ENCODE assay signal across 14 mouse cellular contexts in the genomic region with DNA sequence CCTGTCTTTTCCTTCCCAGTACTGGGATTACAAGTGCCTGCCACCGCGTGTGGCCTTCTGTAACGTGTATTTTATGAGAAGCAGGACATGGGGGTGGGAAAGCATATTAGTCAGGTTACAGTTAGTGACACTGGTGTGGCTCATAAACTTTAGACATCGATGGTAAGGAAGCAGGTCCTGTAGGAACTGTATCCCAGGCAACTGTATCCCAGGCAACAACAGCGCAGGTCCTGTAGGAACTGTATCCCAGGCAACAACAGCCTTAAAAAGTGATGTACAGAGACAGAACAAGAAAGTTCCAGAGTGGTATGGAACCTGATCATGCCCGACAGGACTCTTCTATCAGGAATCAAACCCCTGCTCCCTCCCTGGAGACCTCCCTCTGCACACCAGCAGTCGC. TPM values are rescaled to one million over a fixed set of nuclear protein-coding genes. Genes with fewer than 3 reads are reported as not detected.
A peak's percentile ranks its signal among the peaks of the same experiment; 100 is the strongest.
DNase-seq lines count a peak whose midpoint lies in the region; ATAC-seq lines count a peak whose summit lies in the region.
"Had no signal": no experiment of that assay in that cellular context is flagged by ENCODE, and none has a peak within 500 bp of the region (broad histone marks: within the 10 kb centered on the region; RNA-seq: fewer than 3 reads in every experiment).

No protein-coding gene starts in this region.

- H3K27me3 ChIP-seq in hindbrain, embryonic 13.5 days, result no peaks in the 10 kb centered on the region
- H3K27me3 ChIP-seq in hindbrain, embryonic 11.5 days (ENCODE audit: control insufficient read depth, insufficient read depth, low read length), result no peaks in the 10 kb centered on the region
- H3K27me3 ChIP-seq in midbrain, embryonic 13.5 days, result no peaks in the 10 kb centered on the region
- no peaks in the 10 kb centered on the region for H3K27me3 ChIP-seq in midbrain, embryonic 16.5 days (ENCODE audit: control insufficient read depth, insufficient read depth, low read depth, low read length)
- no peaks in the 10 kb centered on the region for H3K27me3 ChIP-seq in limb, embryonic 13.5 days
- H3K27me3 ChIP-seq: embryonic facial prominence, embryonic 12.5 days had no signal

- ATAC-seq in hindbrain, embryonic 13.5 days (ENCODE audit: low FRiP score), result no peak
- no peak for ATAC-seq in hindbrain, embryonic 11.5 days (ENCODE audit: low FRiP score)
- ATAC-seq in midbrain, embryonic 13.5 days, result peak; percentile 59; the same call in 1 of the 2 replicates
- ATAC-seq in midbrain, embryonic 16.5 days, result no peak; the same call in 1 of the 2 replicates
- no peak for ATAC-seq in limb, embryonic 13.5 days (ENCODE audit: low FRiP score, low read depth)
- no peak for ATAC-seq in granulocyte monocyte progenitor cell, adult 5-6 weeks (replicated peaks; ENCODE audit: poor library complexity, severe bottlenecking)

- WGBS in hindbrain, embryonic 13.5 days, result 65% methylated on average over 7 of the region's 7 CpGs
- WGBS in hindbrain, embryonic 11.5 days, result 77% methylated on average over 7 of the region's 7 CpGs
- 70% methylated on average over 7 of the region's 7 CpGs for WGBS in midbrain, embryonic 13.5 days
- WGBS in midbrain, embryonic 16.5 days, result 62% methylated on average over 7 of the region's 7 CpGs
- 47% methylated on average over 7 of the region's 7 CpGs for WGBS in limb, embryonic 13.5 days

- no peak overlapping the region for H3K4me3 ChIP-seq in hindbrain, embryonic 13.5 days
- H3K4me3 ChIP-seq in hindbrain, embryonic 11.5 days (ENCODE audit: low read depth, low read length), result no peak overlapping the region
- H3K4me3 ChIP-seq in midbrain, embryonic 13.5 days (replicated peaks), result no peak overlapping the region
- H3K4me3 ChIP-seq in midbrain, embryonic 16.5 days (ENCODE audit: low read depth, low read length), result no peak overlapping the region
- no peak overlapping the region for H3K4me3 ChIP-seq in limb, embryonic 13.5 days
- H3K4me3 ChIP-seq: embryonic facial prominence, embryonic 12.5 days had no signal

- H3K4me1 ChIP-seq in hindbrain, embryonic 13.5 days (replicated peaks), result peaks cover 36% of the 10 kb centered on the region
- no peaks in the 10 kb centered on the region for H3K4me1 ChIP-seq in hindbrain, embryonic 11.5 days (replicated peaks; ENCODE audit: control insufficient read depth, insufficient read depth, low read length)
- peaks cover 22% of the 10 kb centered on the region for H3K4me1 ChIP-seq in midbrain, embryonic 13.5 days (replicated peaks)
- H3K4me1 ChIP-seq in midbrain, embryonic 16.5 days (ENCODE audit: control insufficient read depth, insufficient read depth, low read length), result peaks cover 21% of the 10 kb centered on the region
- peaks cover 55% of the 10 kb centered on the region for H3K4me1 ChIP-seq in limb, embryonic 13.5 days

- 0 out of 2 replicates have a peak overlapping the region, but pooled peaks have one; percentile 45 for H3K27ac ChIP-seq in hindbrain, embryonic 13.5 days
- no peak overlapping the region for H3K27ac ChIP-seq in hindbrain, embryonic 11.5 days (ENCODE audit: low read depth, low read length)
- H3K27ac ChIP-seq in midbrain, embryonic 13.5 days, result no peak overlapping the region
- H3K27ac ChIP-seq in midbrain, embryonic 16.5 days (ENCODE audit: low read length), result no peak overlapping the region; the same call in 1 of the 2 replicates
- H3K27ac ChIP-seq in limb, embryonic 13.5 days, result 0 out of 2 replicates have a peak overlapping the region, but pooled peaks have one; percentile 12
- H3K27ac ChIP-seq: embryonic facial prominence, embryonic 12.5 days had no signal

- no peaks in the 10 kb centered on the region for H3K9me3 ChIP-seq in hindbrain, embryonic 13.5 days
- no peaks in the 10 kb centered on the region for H3K9me3 ChIP-seq in hindbrain, embryonic 11.5 days (ENCODE audit: control insufficient read depth, low read length)
- H3K9me3 ChIP-seq in midbrain, embryonic 13.5 days, result no peaks in the 10 kb centered on the region
- no peaks in the 10 kb centered on the region for H3K9me3 ChIP-seq in midbrain, embryonic 16.5 days (replicated peaks; ENCODE audit: control insufficient read depth, low read length, poor library complexity, severe bottlenecking)
- no peaks in the 10 kb centered on the region for H3K9me3 ChIP-seq in limb, embryonic 13.5 days
- H3K9me3 ChIP-seq: embryonic facial prominence, embryonic 12.5 days; G1E had no signal

- no peak overlapping the region for H3K4me2 ChIP-seq in hindbrain, embryonic 13.5 days
- no peak overlapping the region for H3K4me2 ChIP-seq in hindbrain, embryonic 11.5 days (replicated peaks; ENCODE audit: low read depth, low read length)
- no peak overlapping the region for H3K4me2 ChIP-seq in midbrain, embryonic 13.5 days (replicated peaks)
- no peak overlapping the region for H3K4me2 ChIP-seq in midbrain, embryonic 16.5 days (ENCODE audit: low read length)
- H3K4me2 ChIP-seq in limb, embryonic 13.5 days (replicated peaks), result no peak overlapping the region
- H3K4me2 ChIP-seq: embryonic facial prominence, embryonic 12.5 days; lung, embryonic 14.5 days had no signal

- no peak overlapping the region for H3K9ac ChIP-seq in hindbrain, embryonic 13.5 days
- H3K9ac ChIP-seq in hindbrain, embryonic 11.5 days (ENCODE audit: low read depth, low read length), result no peak overlapping the region
- peak overlapping the region; percentile 10; the same call in 1 of the 2 replicates for H3K9ac ChIP-seq in midbrain, embryonic 13.5 days (replicated peaks)
- no peak overlapping the region for H3K9ac ChIP-seq in midbrain, embryonic 16.5 days (ENCODE audit: low read depth, low read length)
- no peak overlapping the region for H3K9ac ChIP-seq in limb, embryonic 13.5 days
- H3K9ac ChIP-seq: embryonic facial prominence, embryonic 12.5 days; lung, embryonic 14.5 days had no signal

- DNase-seq in hindbrain, embryonic 11.5 days (ENCODE audit: low spot score), result no peak
- peak; percentile 42 for DNase-seq in right cerebral cortex, postnatal 4 days
- DNase-seq: adrenal gland, postnatal 10 days; cerebellum, postnatal 14 days; kidney, postnatal 10 days; liver; lung, embryonic 14.5 days had no signal

- H3K36me3 ChIP-seq in hindbrain, embryonic 13.5 days, result peaks cover 20% of the 10 kb centered on the region
- no peaks in the 10 kb centered on the region for H3K36me3 ChIP-seq in hindbrain, embryonic 11.5 days (ENCODE audit: control insufficient read depth, insufficient read depth, low read length)
- peaks cover 17% of the 10 kb centered on the region for H3K36me3 ChIP-seq in midbrain, embryonic 13.5 days
- peaks cover 10% of the 10 kb centered on the region for H3K36me3 ChIP-seq in midbrain, embryonic 16.5 days (ENCODE audit: control insufficient read depth, insufficient read depth, low read length)
- peaks cover 49% of the 10 kb centered on the region for H3K36me3 ChIP-seq in limb, embryonic 13.5 days
- H3K36me3 ChIP-seq: G1E had no signal

RNA-seq across cellular contexts. Expression of a gene that starts 20.8 kb away (rescaled TPM):
- polyA plus RNA-seq in hindbrain, embryonic 13.5 days (2015; fragmentation: Nextera tagmentation; extraction: Ambion mirVana), result 0.22 and 0.26 TPM in 2 replicates
- polyA plus RNA-seq in hindbrain, embryonic 11.5 days (2014; fragmentation: Nextera tagmentation; extraction: Ambion mirVana), result 0.37 and 0.42 TPM in 2 replicates
- 0.17 and 0.22 TPM in 2 replicates for polyA plus RNA-seq in midbrain, embryonic 13.5 days (2015; fragmentation: Nextera tagmentation; extraction: Ambion mirVana)
- polyA plus RNA-seq in midbrain, embryonic 16.5 days (2015; fragmentation: Nextera tagmentation; extraction: Ambion mirVana), result 0.10 and 0.15 TPM in 2 replicates
- 0.55 and 0.86 TPM in 2 replicates for polyA plus RNA-seq in limb, embryonic 13.5 days (2015; fragmentation: Nextera tagmentation; extraction: Ambion mirVana)
- not detected in 2 replicates for total RNA-seq in granulocyte monocyte progenitor cell, adult 5-6 weeks (2014; fragmentation: Nextera tagmentation)
- not detected in 2 replicates for total RNA-seq in granulocyte monocyte progenitor cell, adult 5-6 weeks (2017)
- polyA plus RNA-seq: G1E had no signal

RNA-seq across cellular contexts. Expression of a gene that starts 31.5 kb away (rescaled TPM):
- polyA plus RNA-seq in hindbrain, embryonic 13.5 days (2015; fragmentation: Nextera tagmentation; extraction: Ambion mirVana), result 16.0 and 17.6 TPM in 2 replicates
- polyA plus RNA-seq in hindbrain, embryonic 11.5 days (2014; fragmentation: Nextera tagmentation; extraction: Ambion mirVana), result 9.8 and 9.9 TPM in 2 replicates
- polyA plus RNA-seq in midbrain, embryonic 13.5 days (2015; fragmentation: Nextera tagmentation; extraction: Ambion mirVana), result 16.3 and 16.8 TPM in 2 replicates
- 17.7 and 18.8 TPM in 2 replicates for polyA plus RNA-seq in midbrain, embryonic 16.5 days (2015; fragmentation: Nextera tagmentation; extraction: Ambion mirVana)
- polyA plus RNA-seq in limb, embryonic 13.5 days (2015; fragmentation: Nextera tagmentation; extraction: Ambion mirVana), result 22.1 and 25.0 TPM in 2 replicates
- 27.6 and 28.6 TPM in 2 replicates for total RNA-seq in granulocyte monocyte progenitor cell, adult 5-6 weeks (2014; fragmentation: Nextera tagmentation)
- 9.3 and 12.5 TPM in 2 replicates for total RNA-seq in granulocyte monocyte progenitor cell, adult 5-6 weeks (2017)

RNA-seq across cellular contexts. Expression of a gene that starts 34.0 kb away (rescaled TPM):
- polyA plus RNA-seq in hindbrain, embryonic 13.5 days (2015; fragmentation: Nextera tagmentation; extraction: Ambion mirVana), result 45.7 and 48.1 TPM in 2 replicates
- polyA plus RNA-seq in hindbrain, embryonic 11.5 days (2014; fragmentation: Nextera tagmentation; extraction: Ambion mirVana), result 39.5 and 41.2 TPM in 2 replicates
- polyA plus RNA-seq in midbrain, embryonic 13.5 days (2015; fragmentation: Nextera tagmentation; extraction: Ambion mirVana), result 37.2 and 42.2 TPM in 2 replicates
- 83.6 and 98.8 TPM in 2 replicates for polyA plus RNA-seq in midbrain, embryonic 16.5 days (2015; fragmentation: Nextera tagmentation; extraction: Ambion mirVana)
- polyA plus RNA-seq in limb, embryonic 13.5 days (2015; fragmentation: Nextera tagmentation; extraction: Ambion mirVana), result 115 and 116 TPM in 2 replicates
- 1.8 and 3.5 TPM in 2 replicates for total RNA-seq in granulocyte monocyte progenitor cell, adult 5-6 weeks (2014; fragmentation: Nextera tagmentation)
- 2.5 and 12.7 TPM in 2 replicates for total RNA-seq in granulocyte monocyte progenitor cell, adult 5-6 weeks (2017)
- total RNA-seq: G1E had no signal
- polyA plus RNA-seq: G1E had no signal

Comparison
In these comparisons a context has a peak if more than half of its experiments do, and no peak if none do; other contexts are left out.
1. H3K27ac ChIP-seq: peak in hindbrain, embryonic 13.5 days (single experiment) and limb, embryonic 13.5 days (single experiment); none in hindbrain, embryonic 11.5 days (single experiment), midbrain, embryonic 13.5 days (single experiment) and midbrain, embryonic 16.5 days (single experiment).